Mouse (Mus musculus): ENCODE measurements at regions not wholly inside any gene's neighbourhood (a gene's known extent, or its start where the extent isn't known, plus 50 kb on each side); places are given as distances from the start of the nearest gene placed in this dataset.
A peak's percentile ranks its signal among the peaks of the same experiment; 100 is the strongest.

GRCm38 (mm10) chr6:139391307-139391706, 110.5 kb downstream of the Rergl start:
- TF ChIP-seq CTCF (IDR thresholded peaks at IDR 0.05; ENCODE audit: extremely low read depth, insufficient read length, insufficient replicate concordance, low read depth, low read length) (peak; percentile 55; the same call in 1 of the 2 replicates), POLR2A (IDR thresholded peaks at IDR 0.05; ENCODE audit: low read depth, low read length) (no peak)
